Mouse (Mus musculus): ENCODE results near the gene 9330159F19Rik.

DNA sequence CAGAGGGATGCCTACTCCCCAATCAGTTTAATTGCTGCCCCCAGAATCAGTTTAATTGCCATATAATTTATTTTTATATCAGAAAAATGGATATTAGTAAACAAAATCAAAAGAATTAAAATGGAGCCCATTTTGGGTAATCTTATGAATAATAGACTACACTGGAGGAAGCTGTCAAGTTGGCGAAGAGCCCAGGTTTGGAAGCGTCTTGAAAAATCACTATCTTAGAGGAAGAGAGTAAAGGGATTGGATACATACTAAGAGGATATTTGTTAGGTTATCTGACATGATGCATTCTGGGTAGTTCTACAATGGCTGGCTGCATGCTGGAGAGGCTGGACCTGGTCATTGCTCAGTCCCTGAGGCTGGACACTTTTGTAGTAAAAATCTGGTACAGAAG is 19.8 kb downstream of the 9330159F19Rik start:
- TF ChIP-seq CTCF (IDR thresholded peaks at IDR 0.05; ENCODE audit: borderline replicate concordance, insufficient read depth, low read depth, low read length) (no peak), POLR2A (IDR thresholded peaks at IDR 0.05; ENCODE audit: borderline replicate concordance, insufficient read depth, low read length) (no peak)

Data from cerebellum, adult 2 months (tissue).